Mouse (Mus musculus): Measurements from ENCODE around the gene Hc.

GRCm38 (mm10) chr2:34951469-34951868, 109.8 kb downstream of the Hc start:
- TF ChIP-seq HCFC1 (IDR thresholded peaks at IDR 0.05; ENCODE audit: low read depth, low read length) (no peak), POLR2A (IDR thresholded peaks at IDR 0.05; ENCODE audit: low read depth, low read length) (no peak), ETS1 (conservative IDR thresholded peaks at IDR 0.05; ENCODE audit: low read depth, low read length) (no peak), E2F4 (IDR thresholded peaks at IDR 0.05; ENCODE audit: insufficient replicate concordance, low read depth, low read length) (no peak), CTCF (conservative IDR thresholded peaks at IDR 0.05 in 1 of 2, IDR thresholded peaks at IDR 0.05 in 1 of 2; ENCODE audit: low read depth in 2 of 2, low read length in 2 of 2) (no peak), USF2 (conservative IDR thresholded peaks at IDR 0.05; ENCODE audit: low read depth, low read length) (no peak), MEF2A (IDR thresholded peaks at IDR 0.05; ENCODE audit: borderline replicate concordance, low read depth, low read length) (no peak), POLR2AphosphoS2 (IDR thresholded peaks at IDR 0.05; ENCODE audit: low read depth, low read length) (no peak), MAFK (IDR thresholded peaks at IDR 0.05; ENCODE audit: insufficient replicate concordance, low read length) (no peak), NELFE (IDR thresholded peaks at IDR 0.05; ENCODE audit: low read depth, low read length) (no peak), MAZ (IDR thresholded peaks at IDR 0.05; ENCODE audit: low read depth, low read length) (no peak), SIN3A (IDR thresholded peaks at IDR 0.05; ENCODE audit: low read length) (no peak), USF1 (IDR thresholded peaks at IDR 0.05; ENCODE audit: low read depth, low read length) (no peak), GABPA (IDR thresholded peaks at IDR 0.05; ENCODE audit: insufficient replicate concordance, low read depth, low read length) (no peak)
